Mouse (Mus musculus) liver, postnatal 0 days (tissue): ENCODE data around the gene Myrf.

Source experiments
- CTCF ChIP-seq: sonication (generic); IDR thresholded peaks from 2 replicates; pipeline ENCODE4 v1.5.1; 2016; ENCODE audit warnings: antibody characterized with exemption, low read depth
- EP300 ChIP-seq: IDR thresholded peaks from 2 replicates; pipeline ENCODE4 v1.6.1; 2016; ENCODE audit warnings: antibody characterized with exemption, low read depth, mild to moderate bottlenecking

- TF ChIP-seq CTCF (no peak), EP300 (no peak)
These were observed 21.0 kb downstream of the Myrf start for GRCm38 (mm10) chr19:10219593-10219992.
